Mouse (Mus musculus) forebrain, embryonic 13.5 days (tissue): ENCODE results near the gene Kifc1. TPM values are rescaled to one million over a fixed set of nuclear protein-coding genes. Genes with fewer than 3 reads are reported as not detected.
"Not testable (repeated sequence)": the region's sequence is repeated elsewhere in the genome, so short reads cannot be mapped to it uniquely, and the experiment has no call there.

ENCODE experiments used
- ATAC-seq: fragments of 200-750 bp; cut with Nextera tagmentation; 2 replicates; pipeline ENCODE4 v1.8.0; 2017
- H3K27ac ChIP-seq: fragments of 300-500 bp; sonication (generic); 2 replicates; pipeline ENCODE4 v1.5.1; 2015; ENCODE audit warnings: inconsistent platforms, mild to moderate bottlenecking, moderate library complexity
- H3K27me3 ChIP-seq: fragments of 300-500 bp; sonication (generic); 2 replicates; pipeline ENCODE4 v1.6.1; 2015; ENCODE audit warnings: mild to moderate bottlenecking, inconsistent platforms
- H3K36me3 ChIP-seq: fragments of 300-500 bp; sonication (generic); 2 replicates; pipeline ENCODE4 v1.6.1; 2015; ENCODE audit warnings: mild to moderate bottlenecking, inconsistent platforms; ENCODE audit not compliant: poor library complexity, severe bottlenecking
- H3K4me1 ChIP-seq: fragments of 300-500 bp; sonication (generic); 2 replicates; pipeline ENCODE4 v1.6.1; 2015; ENCODE audit warnings: inconsistent platforms
- H3K4me2 ChIP-seq: fragments of 300-500 bp; sonication (generic); 2 replicates; pipeline ENCODE4 v1.6.1; 2015; ENCODE audit warnings: inconsistent platforms, mild to moderate bottlenecking, moderate library complexity
- H3K4me3 ChIP-seq: fragments of 300-500 bp; sonication (generic); 2 replicates; pipeline ENCODE4 v1.5.1; 2015; ENCODE audit warnings: mild to moderate bottlenecking, inconsistent platforms
- H3K9ac ChIP-seq: fragments of 300-500 bp; sonication (generic); 2 replicates; pipeline ENCODE4 v1.6.1; 2015; ENCODE audit warnings: mild to moderate bottlenecking, inconsistent platforms
- H3K9me3 ChIP-seq: fragments of 300-500 bp; sonication (generic); replicated peaks from 2 replicates; pipeline ENCODE4 v1.6.1; 2016; ENCODE audit warnings: inconsistent platforms
- WGBS: fragments of 180-500 bp; shearing (Covaris S2); methylation state at CpG from one replicate; pipeline ENCODE4 v1.1.7; 2015; 5-methylcytosine and 5-hydroxymethylcytosine counted together
- polyA plus RNA-seq: library from polyadenylated mRNA; unstranded; fragments of >200 nt; fragmentation: Nextera tagmentation; extraction: Ambion mirVana; gene quantifications from 2 replicates; pipeline ENCODE4 v1.2.1, GENCODE M21; 2015

Kifc1 gene
- polyA plus RNA-seq, 1 experiment from 2014 or later = 7.4 TPM

DNA sequence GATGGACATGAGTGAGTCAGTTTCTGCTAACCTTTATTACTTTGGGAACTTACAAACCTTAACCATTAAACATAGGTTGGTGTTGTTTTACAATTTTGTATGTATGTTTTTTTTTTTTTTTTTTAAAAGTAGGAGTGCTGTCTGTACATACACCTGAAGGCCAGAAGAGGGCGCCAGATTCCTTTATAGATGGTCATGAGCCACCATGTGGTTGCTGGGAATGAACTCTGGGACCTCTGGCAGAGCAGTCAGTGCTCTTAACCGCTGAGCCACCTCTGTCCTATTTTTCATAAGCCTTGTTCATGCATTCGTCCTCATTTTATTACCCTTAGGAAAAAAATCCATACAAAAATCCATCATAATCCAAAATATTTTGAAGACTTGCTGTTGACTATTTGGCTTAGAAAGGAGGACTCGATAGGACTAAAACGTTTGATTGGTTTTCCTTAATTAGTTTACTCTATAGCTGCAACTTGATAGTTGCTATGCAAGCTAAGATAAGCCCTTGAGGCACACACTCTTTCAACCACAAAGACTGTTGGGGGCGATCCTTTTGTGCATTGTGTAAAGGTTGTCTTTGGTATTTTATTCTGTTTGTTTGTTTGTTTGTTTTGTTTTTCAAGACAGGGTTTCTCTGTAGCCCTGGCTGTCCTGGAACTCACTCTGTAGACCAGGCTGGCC lies 6.8 kb upstream of the Kifc1 start:
- Histone ChIP-seq H3K4me2 (no peak overlapping the region), H3K27ac (no peak overlapping the region), H3K9me3 (no peaks in the 10 kb centered on the region), H3K27me3 (no peaks in the 10 kb centered on the region), H3K36me3 (no peaks in the 10 kb centered on the region), H3K9ac (no peak overlapping the region), H3K4me3 (no peak overlapping the region), H3K4me1 (no peaks in the 10 kb centered on the region)
- 46% methylated on average over 6 of the region's 6 CpGs for WGBS
- no peak for ATAC-seq

DNA sequence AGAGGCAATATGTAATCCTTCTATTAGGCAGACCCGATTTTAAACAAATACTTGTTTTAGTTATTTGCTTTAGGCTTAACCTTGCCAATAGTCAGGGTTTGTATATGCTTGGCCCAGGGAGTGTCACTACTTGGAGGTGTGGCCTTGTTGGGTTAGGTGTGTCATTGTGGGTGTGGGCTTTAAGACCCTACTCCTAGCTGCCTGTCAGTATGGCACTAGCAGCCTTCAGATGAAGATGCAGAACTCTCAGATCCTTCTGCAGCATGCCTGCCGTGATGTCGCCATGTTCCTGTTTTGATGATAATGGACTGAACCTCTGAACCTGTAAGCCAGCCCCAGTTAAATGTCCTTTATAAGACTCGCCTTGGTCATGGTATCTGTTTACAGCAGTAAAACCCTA lies 2.5 kb upstream of the Kifc1 start:
- not testable (repeated sequence) for H3K9me3 ChIP-seq, ATAC-seq, H3K4me2 ChIP-seq, H3K4me3 ChIP-seq, H3K27ac ChIP-seq, H3K27me3 ChIP-seq, H3K9ac ChIP-seq, H3K36me3 ChIP-seq
- peaks cover 18% of the 10 kb centered on the region for H3K4me1 ChIP-seq
- WGBS = 87% methylated on average over 4 of the region's 4 CpGs

GRCm38 (mm10) chr17:33892429-33892828 lies 2.0 kb upstream of the Kifc1 start:
- no peak for ATAC-seq
- H3K27me3 ChIP-seq = no peaks in the 10 kb centered on the region
- 24% methylated on average over 7 of the region's 7 CpGs for WGBS
- no peak overlapping the region for H3K4me3 ChIP-seq
- no peaks in the 10 kb centered on the region for H3K36me3 ChIP-seq
- H3K4me1 ChIP-seq = peaks cover 22% of the 10 kb centered on the region
- no peak overlapping the region for H3K9ac ChIP-seq
- no peak overlapping the region for H3K27ac ChIP-seq
- H3K4me2 ChIP-seq = no peak overlapping the region
- no peaks in the 10 kb centered on the region for H3K9me3 ChIP-seq

- not testable (repeated sequence) for H3K9me3 ChIP-seq
Observed at GRCm38 (mm10) chr17:33891892-33892291, 1.4 kb upstream of the Kifc1 start.

GRCm38 (mm10) chr17:33891357-33891756 lies 896 bp upstream of the Kifc1 start:
- H3K27ac ChIP-seq = no peak overlapping the region
- H3K9me3 ChIP-seq = no peaks in the 10 kb centered on the region
- 59% methylated on average over 2 of the region's 2 CpGs for WGBS
- peaks cover 22% of the 10 kb centered on the region for H3K4me1 ChIP-seq
- peaks cover 7% of the 10 kb centered on the region for H3K36me3 ChIP-seq
- ATAC-seq = no peak
- no peaks in the 10 kb centered on the region for H3K27me3 ChIP-seq
- H3K4me2 ChIP-seq = no peak overlapping the region
- H3K9ac ChIP-seq = no peak overlapping the region
- H3K4me3 ChIP-seq = no peak overlapping the region

More at GRCm38 (mm10) chr17:33891892-33892291, 1.4 kb upstream of the Kifc1 start:
- WGBS = 69% methylated on average over 6 of the region's 6 CpGs
- H3K4me1 ChIP-seq = peaks cover 22% of the 10 kb centered on the region
- not testable (repeated sequence) for H3K27me3 ChIP-seq, H3K9ac ChIP-seq, H3K4me2 ChIP-seq, H3K27ac ChIP-seq, H3K36me3 ChIP-seq, H3K4me3 ChIP-seq, ATAC-seq

GRCm38 (mm10) chr17:33889941-33890532 lies 424 bp downstream of the Kifc1 start:
- Histone ChIP-seq H3K27ac (0 out of 2 replicates have a peak overlapping the region, but pooled peaks have one; percentile 31), H3K4me1 (peaks cover 22% of the 10 kb centered on the region), H3K36me3 (peaks cover 18% of the 10 kb centered on the region), H3K9ac (peak overlapping the region; percentile 74), H3K4me3 (peak overlapping the region; percentile 60), H3K4me2 (peak overlapping the region; percentile 68)
- ATAC-seq, H3K27me3 ChIP-seq, H3K9me3 ChIP-seq: not testable (repeated sequence)
- WGBS = under 1% methylated on average over 37 of the region's 44 CpGs

DNA sequence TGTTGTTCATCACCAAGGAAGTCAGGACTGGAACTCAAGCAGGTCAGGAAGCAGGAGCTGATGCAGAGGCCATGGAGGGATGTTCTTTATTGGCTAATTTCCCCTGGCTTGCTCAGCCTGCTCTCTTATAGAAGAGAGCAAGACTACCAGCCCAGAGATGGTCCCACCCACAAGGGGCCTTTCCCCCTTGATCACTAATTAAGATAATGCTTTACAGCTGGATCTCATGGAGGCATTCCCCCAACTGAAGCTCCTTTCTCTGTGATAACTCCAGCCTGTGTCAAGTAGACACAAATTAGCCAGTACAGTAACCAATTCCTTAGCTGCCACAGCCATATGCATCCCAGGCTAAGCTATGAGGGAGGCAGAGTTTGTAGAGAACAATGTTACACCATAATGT lies 2.2 kb downstream of the Kifc1 start:
- H3K27ac ChIP-seq, H3K9ac ChIP-seq, ATAC-seq, H3K27me3 ChIP-seq, H3K9me3 ChIP-seq: not testable (repeated sequence)
- peaks cover 27% of the 10 kb centered on the region for H3K36me3 ChIP-seq
- peak overlapping the region; percentile 60; the same call in 1 of the 2 replicates for H3K4me3 ChIP-seq
- H3K4me1 ChIP-seq = peaks cover 22% of the 10 kb centered on the region
- H3K4me2 ChIP-seq = peak overlapping the region; percentile 68

DNA sequence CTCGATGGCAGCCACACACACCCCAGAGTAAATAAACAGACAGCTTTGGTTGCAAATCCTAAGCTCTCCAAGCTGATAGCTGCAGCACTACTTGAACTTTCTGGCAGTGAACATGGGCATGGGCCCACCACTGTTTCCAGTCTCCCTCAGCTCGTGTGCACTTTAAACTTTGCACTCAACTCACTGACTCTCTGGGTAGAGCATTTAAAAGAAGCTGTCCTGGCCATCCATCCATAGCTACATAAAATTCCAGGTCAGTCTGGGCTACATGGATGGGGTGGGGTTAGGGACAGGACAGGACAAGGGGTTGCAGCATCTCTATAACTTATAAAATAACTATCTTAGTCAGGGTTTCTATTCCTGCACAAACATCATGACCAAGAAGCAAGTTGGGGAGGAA lies 2.7 kb downstream of the Kifc1 start:
- Histone ChIP-seq H3K4me2 (peak overlapping the region; percentile 68; the same call in 1 of the 2 replicates), H3K4me1 (peaks cover 22% of the 10 kb centered on the region), H3K9ac (peak overlapping the region; percentile 26; the same call in 1 of the 2 replicates), H3K36me3 (peaks cover 29% of the 10 kb centered on the region)
- H3K4me3 ChIP-seq, H3K27me3 ChIP-seq, H3K9me3 ChIP-seq, H3K27ac ChIP-seq, ATAC-seq: not testable (repeated sequence)
- 82% methylated on average over 2 of the region's 2 CpGs for WGBS

DNA sequence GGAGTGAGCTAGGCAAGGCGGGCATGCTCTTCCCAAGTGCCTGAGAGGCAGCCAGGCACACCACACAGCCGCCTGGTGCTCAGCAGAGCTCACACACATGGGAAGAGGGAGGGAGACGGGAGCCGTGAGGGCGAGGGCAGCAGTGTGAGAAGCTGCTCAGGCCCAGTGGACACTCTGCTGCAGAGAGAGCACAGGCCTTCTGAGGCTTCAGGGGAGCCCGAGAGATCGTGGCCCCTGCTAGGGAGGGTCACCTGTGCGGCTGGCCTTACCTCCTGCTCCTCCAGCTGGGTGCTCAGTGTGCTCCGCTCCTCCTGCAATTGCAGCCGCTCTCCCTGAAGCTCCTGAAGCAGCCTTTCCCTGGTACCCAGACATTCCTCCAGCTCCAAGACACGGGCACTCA lies 6.1 kb downstream of the Kifc1 start:
- Histone ChIP-seq H3K36me3 (peaks cover 56% of the 10 kb centered on the region), H3K4me1 (peaks cover 17% of the 10 kb centered on the region)
- H3K9ac ChIP-seq, H3K27ac ChIP-seq, H3K4me3 ChIP-seq, H3K9me3 ChIP-seq, ATAC-seq, H3K27me3 ChIP-seq, H3K4me2 ChIP-seq: not testable (repeated sequence)
- WGBS = 91% methylated on average over 10 of the region's 11 CpGs

- not testable (repeated sequence) for H3K4me1 ChIP-seq, H3K27ac ChIP-seq, H3K9me3 ChIP-seq, H3K4me2 ChIP-seq, ATAC-seq, H3K27me3 ChIP-seq, H3K9ac ChIP-seq, H3K4me3 ChIP-seq
- WGBS = 77% methylated on average over 5 of the region's 5 CpGs
- H3K36me3 ChIP-seq = peaks cover 51% of the 10 kb centered on the region
Observed at GRCm38 (mm10) chr17:33875797-33876196, 14.7 kb downstream of the Kifc1 start.

DNA sequence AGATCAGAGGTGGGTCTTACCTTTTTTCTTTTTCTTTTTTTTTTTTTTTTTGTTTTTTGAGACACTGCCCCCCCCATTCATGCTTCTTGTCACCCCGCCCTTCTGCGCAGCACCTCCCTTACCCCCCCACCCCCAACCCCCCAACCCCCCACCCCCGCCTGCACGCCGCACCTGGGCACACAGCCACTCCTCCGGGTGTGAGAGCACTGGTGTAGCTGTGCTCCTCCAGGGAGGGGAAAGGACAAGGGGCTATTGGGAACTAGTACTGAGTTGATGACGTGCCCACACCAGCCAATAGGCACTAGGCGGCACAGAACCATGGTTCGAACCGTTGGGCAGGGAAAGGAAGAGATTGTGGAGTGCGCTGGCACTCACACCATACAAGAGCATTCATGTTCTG lies 16.1 kb downstream of the Kifc1 start:
- 86% methylated on average over 9 of the region's 11 CpGs for WGBS
- H3K27me3 ChIP-seq = no peaks in the 10 kb centered on the region

GRCm38 (mm10) chr17:33873537-33873936 lies 16.9 kb downstream of the Kifc1 start, which contains the start of gene Gm7029:
TSS of gene Gm7029 (plus strand) at chr17:33873837.
- H3K36me3 ChIP-seq = peaks cover 33% of the 10 kb centered on the region
- H3K4me1 ChIP-seq, ATAC-seq, H3K27ac ChIP-seq, H3K4me3 ChIP-seq, H3K4me2 ChIP-seq, H3K9ac ChIP-seq, H3K9me3 ChIP-seq, H3K27me3 ChIP-seq: not testable (repeated sequence)
- no CpG with 5 or more reads among the region's 12 CpGs for WGBS

More for the DNA sequence above, 16.1 kb downstream of the Kifc1 start:
- Histone ChIP-seq H3K9me3 (no peaks in the 10 kb centered on the region), H3K36me3 (peaks cover 40% of the 10 kb centered on the region), H3K4me1 (no peaks in the 10 kb centered on the region), H3K4me2 (no peak overlapping the region), H3K9ac (no peak overlapping the region), H3K4me3 (no peak overlapping the region), H3K27ac (no peak overlapping the region)
- no peak for ATAC-seq
